Mouse (Mus musculus) liver, postnatal 0 days (tissue): ENCODE data around the gene Evi2. TPM values are rescaled to one million over a fixed set of nuclear protein-coding genes. Genes with fewer than 3 reads are reported as not detected.

Experiments
- ATAC-seq: fragments of 200-750 bp; cut with Nextera tagmentation; 2 replicates; pipeline ENCODE4 v1.8.0; 2017; ENCODE audit warnings: mild to moderate bottlenecking, moderate library complexity
- DNase-seq: peaks from one replicate; pipeline ENCODE4 v3.0.0-alpha.2; 2016
- H3K27ac ChIP-seq: fragments of 300-500 bp; sonication (generic); 2 replicates; pipeline ENCODE4 v1.5.1; 2014; ENCODE audit warnings: antibody characterized with exemption, moderate library complexity, mild to moderate bottlenecking, low read depth
- H3K27me3 ChIP-seq: fragments of 300-500 bp; sonication (generic); 2 replicates; pipeline ENCODE4 v1.6.1; 2014; ENCODE audit warnings: low read length, control low read depth, mixed read lengths; ENCODE audit not compliant: insufficient read depth
- H3K36me3 ChIP-seq: fragments of 300-500 bp; sonication (generic); replicated peaks from 2 replicates; pipeline ENCODE4 v1.6.1; 2014; ENCODE audit warnings: mild to moderate bottlenecking, control low read depth, low read length, moderate library complexity, mixed read lengths; ENCODE audit not compliant: insufficient read depth
- H3K4me1 ChIP-seq: fragments of 300-500 bp; sonication (generic); 2 replicates; pipeline ENCODE4 v1.6.1; 2014; ENCODE audit warnings: antibody characterized with exemption, mild to moderate bottlenecking, control low read depth; ENCODE audit not compliant: insufficient read depth
- H3K4me2 ChIP-seq: fragments of 300-500 bp; sonication (generic); 2 replicates; pipeline ENCODE4 v1.6.1; 2014; ENCODE audit warnings: low read depth, mild to moderate bottlenecking, low read length, moderate library complexity, mixed read lengths
- H3K4me3 ChIP-seq: fragments of 300-500 bp; sonication (generic); 2 replicates; pipeline ENCODE4 v1.5.1; 2014; ENCODE audit warnings: low read depth, low read length
- H3K9ac ChIP-seq: fragments of 300-500 bp; sonication (generic); replicated peaks from 2 replicates; pipeline ENCODE4 v1.6.1; 2014; ENCODE audit warnings: mild to moderate bottlenecking, moderate library complexity
- H3K9me3 ChIP-seq: fragments of 300-500 bp; sonication (generic); 2 replicates; pipeline ENCODE4 v1.6.1; 2016; ENCODE audit warnings: mild to moderate bottlenecking, control low read depth, low read length, mixed read lengths
- CTCF ChIP-seq: sonication (generic); IDR thresholded peaks from 2 replicates; pipeline ENCODE4 v1.5.1; 2016; ENCODE audit warnings: antibody characterized with exemption, low read depth
- EP300 ChIP-seq: IDR thresholded peaks from 2 replicates; pipeline ENCODE4 v1.6.1; 2016; ENCODE audit warnings: antibody characterized with exemption, low read depth, mild to moderate bottlenecking
- WGBS: fragments of 180-500 bp; shearing (Covaris S2); extraction: QIAGEN DNeasy Blood & Tissue Kit; methylation state at CpG from one replicate; pipeline ENCODE4 v1.1.7; 2014; ENCODE audit not compliant: insufficient replicate concordance; 5-methylcytosine and 5-hydroxymethylcytosine counted together
- polyA plus RNA-seq: library from polyadenylated mRNA; unstranded; fragments of >200 nt; fragmentation: Nextera tagmentation; extraction: Ambion mirVana; gene quantifications from 2 replicates; pipeline ENCODE4 v1.2.1, GENCODE M21; 2015

Evi2 gene
- polyA plus RNA-seq, 1 experiment from 2014 or later = 0.99 TPM

DNA sequence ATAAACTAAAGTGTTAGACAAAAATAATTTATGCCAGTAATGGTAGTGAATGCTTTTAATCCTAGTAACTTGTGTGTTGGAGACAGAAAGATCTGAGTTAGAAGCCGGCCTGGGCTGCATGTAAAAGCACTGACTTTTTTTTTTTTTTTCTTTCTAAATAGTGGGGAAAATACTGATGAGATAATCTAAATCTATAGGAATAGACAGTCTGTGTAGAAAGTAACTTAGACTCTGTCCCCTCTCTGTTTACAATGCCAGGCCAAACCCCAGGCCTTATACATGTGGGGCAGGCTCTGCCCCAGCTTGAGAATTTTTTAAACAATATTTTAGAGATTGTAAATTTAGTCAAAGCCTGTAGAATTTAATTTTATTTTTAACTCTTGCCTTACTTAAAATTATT, 7.4 kb downstream of the Evi2 start:
- TF ChIP-seq CTCF = no peak
- TF ChIP-seq EP300 = no peak
- no peak for DNase-seq
- Histone ChIP-seq H3K9ac (no peak overlapping the region), H3K9me3 (no peaks in the 10 kb centered on the region), H3K27ac (no peak overlapping the region), H3K4me3 (peak overlapping the region; percentile 33), H3K4me1 (peaks cover 31% of the 10 kb centered on the region; the same call in 1 of the 2 replicates), H3K27me3 (no peaks in the 10 kb centered on the region), H3K36me3 (no peaks in the 10 kb centered on the region), H3K4me2 (peak overlapping the region; percentile 5; the same call in 1 of the 2 replicates)
- WGBS = 15% methylated on average over 1 of the region's 1 CpGs
- ATAC-seq = no peak

DNA sequence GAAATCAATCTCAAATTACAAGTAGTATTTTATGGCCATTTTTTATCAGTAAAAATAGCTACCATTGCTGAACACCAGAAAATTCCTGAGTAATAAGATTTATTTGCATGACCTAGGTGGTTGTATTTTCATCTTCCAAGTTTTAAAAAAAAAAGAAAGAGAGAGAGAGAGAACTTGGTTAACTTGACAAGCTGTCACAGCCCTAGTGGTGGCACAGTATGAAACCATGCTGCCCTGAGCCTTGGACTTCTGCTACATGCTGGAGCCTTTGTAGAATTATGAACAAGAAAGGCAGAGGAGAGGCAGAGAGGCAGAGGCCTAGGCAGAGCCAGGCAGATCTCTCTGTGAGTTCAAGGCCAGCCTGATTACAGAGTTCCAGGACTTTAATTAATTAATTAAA, 8.5 kb downstream of the Evi2 start:
- H3K36me3 ChIP-seq = no peaks in the 10 kb centered on the region
- H3K9me3 ChIP-seq = no peaks in the 10 kb centered on the region
- peak overlapping the region; percentile 46; the same call in 1 of the 2 replicates for H3K27ac ChIP-seq
- H3K9ac ChIP-seq = no peak overlapping the region
- no peaks in the 10 kb centered on the region for H3K27me3 ChIP-seq
- ATAC-seq (no peak), DNase-seq (no peak)
- TF ChIP-seq CTCF (no peak), EP300 (no peak)
- peak overlapping the region; percentile 52 for H3K4me2 ChIP-seq
- H3K4me3 ChIP-seq = peak overlapping the region; percentile 33; the same call in 1 of the 2 replicates
- peaks cover 31% of the 10 kb centered on the region; the same call in 1 of the 2 replicates for H3K4me1 ChIP-seq

DNA sequence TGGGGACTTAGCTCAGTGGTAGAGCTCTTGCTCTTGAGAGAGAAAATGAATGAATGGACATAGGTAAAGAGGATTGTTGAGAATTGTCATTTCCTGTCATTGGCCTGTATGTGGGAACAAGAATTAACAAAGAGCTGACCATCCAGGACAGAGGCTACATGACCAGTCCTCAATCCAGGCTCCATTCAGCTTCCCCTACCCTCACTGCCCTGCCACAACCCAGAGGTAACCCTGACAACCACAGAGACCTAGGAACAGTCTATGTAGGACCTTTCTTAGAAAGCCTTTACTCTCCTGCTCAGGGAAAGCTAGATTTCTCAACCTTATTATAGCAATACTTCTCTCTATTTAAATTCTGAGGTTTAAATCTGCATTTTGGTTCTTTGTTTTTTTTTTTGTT, 9.6 kb downstream of the Evi2 start:
- no peaks in the 10 kb centered on the region for H3K9me3 ChIP-seq
- H3K4me3 ChIP-seq = 0 out of 2 replicates have a peak overlapping the region, but pooled peaks have one; percentile 6
- H3K27ac ChIP-seq = peak overlapping the region; percentile 46; the same call in 1 of the 2 replicates
- no peak for DNase-seq
- TF ChIP-seq EP300 = no peak
- peak overlapping the region; percentile 52 for H3K4me2 ChIP-seq
- peak; percentile 59 for ATAC-seq
- H3K4me1 ChIP-seq = peaks cover 26% of the 10 kb centered on the region; the same call in 1 of the 2 replicates
- no peaks in the 10 kb centered on the region for H3K27me3 ChIP-seq
- peaks cover 4% of the 10 kb centered on the region; the same call in 1 of the 2 replicates for H3K36me3 ChIP-seq
- no peak overlapping the region for H3K9ac ChIP-seq

DNA sequence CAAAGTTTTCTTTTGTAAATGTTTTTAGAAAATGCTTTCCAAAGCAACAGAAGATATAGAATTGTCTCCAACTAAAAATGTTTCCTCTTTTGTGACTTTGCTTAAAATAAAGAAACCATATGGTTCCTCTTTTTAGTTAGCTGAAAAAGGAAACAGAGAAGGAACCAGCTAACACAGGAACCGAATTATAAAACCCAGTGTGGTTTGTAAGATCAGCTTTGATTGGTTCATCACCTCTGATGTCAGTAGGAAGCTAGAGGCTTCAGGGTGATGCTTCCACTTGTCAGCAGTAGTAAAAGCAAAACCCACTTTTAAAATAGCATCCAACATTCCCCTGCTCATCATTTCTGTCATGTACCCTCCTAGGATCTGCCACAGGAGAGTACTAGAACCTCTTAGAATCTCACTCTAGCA, 10.5 kb downstream of the Evi2 start:
- Histone ChIP-seq H3K4me3 (peak overlapping the region; percentile 31), H3K4me2 (peak overlapping the region; percentile 56), H3K36me3 (peaks cover 12% of the 10 kb centered on the region; the same call in 1 of the 2 replicates), H3K9ac (peak overlapping the region; percentile 38; the same call in 1 of the 2 replicates), H3K9me3 (no peaks in the 10 kb centered on the region), H3K27me3 (no peaks in the 10 kb centered on the region), H3K27ac (peak overlapping the region; percentile 74; the same call in 1 of the 2 replicates), H3K4me1 (peaks cover 25% of the 10 kb centered on the region; the same call in 1 of the 2 replicates)
- ATAC-seq (no peak; the same call in 1 of the 2 replicates), DNase-seq (no peak)
- TF ChIP-seq EP300 (no peak), CTCF (no peak)
- 25% methylated on average over 1 of the region's 1 CpGs for WGBS

DNA sequence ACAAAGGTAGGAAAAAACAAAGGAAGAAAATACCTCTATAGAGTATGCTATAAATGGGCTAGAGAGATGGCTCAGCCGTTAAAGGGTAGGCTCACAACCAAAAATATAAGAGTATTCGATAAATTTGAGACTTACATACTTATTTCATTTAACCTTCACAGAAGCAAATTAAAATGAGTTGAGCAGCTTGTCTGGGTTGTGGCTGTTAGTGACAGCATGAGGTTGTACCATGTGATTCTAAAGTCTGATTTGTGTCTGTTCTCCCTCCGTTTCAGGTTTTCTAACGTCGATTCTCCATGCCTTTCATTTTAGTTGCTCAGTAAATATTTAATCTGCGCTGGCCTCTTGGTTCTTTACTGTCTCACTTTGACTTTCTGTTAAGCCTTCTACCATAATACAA, 11.1 kb downstream of the Evi2 start:
- no peak for ATAC-seq
- H3K9ac ChIP-seq = peak overlapping the region; percentile 38
- TF ChIP-seq CTCF = no peak
- TF ChIP-seq EP300 = no peak
- peak overlapping the region; percentile 31 for H3K4me3 ChIP-seq
- 46% methylated on average over 6 of the region's 6 CpGs for whole genome bisulfite sequencing
- peak overlapping the region; percentile 74 for H3K27ac ChIP-seq
- H3K9me3 ChIP-seq = no peaks in the 10 kb centered on the region
- DNase-seq = no peak
- peak overlapping the region; percentile 56 for H3K4me2 ChIP-seq
- no peaks in the 10 kb centered on the region for H3K27me3 ChIP-seq
- H3K36me3 ChIP-seq = peaks cover 12% of the 10 kb centered on the region; the same call in 1 of the 2 replicates
- H3K4me1 ChIP-seq = peaks cover 21% of the 10 kb centered on the region; the same call in 1 of the 2 replicates

DNA sequence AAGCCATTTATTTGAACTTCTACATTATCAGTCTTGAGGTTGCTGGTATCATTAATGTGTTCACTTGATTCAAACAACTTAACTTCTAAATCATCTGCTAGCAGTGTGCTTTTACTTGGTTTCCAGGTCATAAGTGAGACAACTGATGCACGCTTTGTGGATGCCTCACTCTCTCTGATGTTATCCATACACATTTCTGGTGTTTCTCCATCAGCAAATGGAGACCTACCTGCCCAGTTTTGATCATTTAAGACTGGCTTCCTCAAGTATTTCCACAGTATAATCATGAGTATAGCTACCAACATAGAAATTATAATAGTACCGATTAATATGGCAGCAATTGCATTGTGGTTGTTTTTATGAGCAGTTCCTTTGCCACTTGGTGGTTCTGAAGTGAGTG, 14.6 kb downstream of the Evi2 start:
- Histone ChIP-seq H3K27me3 (no peaks in the 10 kb centered on the region), H3K9me3 (no peaks in the 10 kb centered on the region), H3K27ac (no peak overlapping the region), H3K36me3 (peaks cover 17% of the 10 kb centered on the region), H3K4me2 (no peak overlapping the region), H3K4me3 (no peak overlapping the region), H3K9ac (no peak overlapping the region), H3K4me1 (peaks cover 12% of the 10 kb centered on the region; the same call in 1 of the 2 replicates)
- TF ChIP-seq CTCF = no peak
- TF ChIP-seq EP300 = no peak
- ATAC-seq = no peak
- WGBS = 86% methylated on average over 2 of the region's 2 CpGs
- DNase-seq = no peak

DNA sequence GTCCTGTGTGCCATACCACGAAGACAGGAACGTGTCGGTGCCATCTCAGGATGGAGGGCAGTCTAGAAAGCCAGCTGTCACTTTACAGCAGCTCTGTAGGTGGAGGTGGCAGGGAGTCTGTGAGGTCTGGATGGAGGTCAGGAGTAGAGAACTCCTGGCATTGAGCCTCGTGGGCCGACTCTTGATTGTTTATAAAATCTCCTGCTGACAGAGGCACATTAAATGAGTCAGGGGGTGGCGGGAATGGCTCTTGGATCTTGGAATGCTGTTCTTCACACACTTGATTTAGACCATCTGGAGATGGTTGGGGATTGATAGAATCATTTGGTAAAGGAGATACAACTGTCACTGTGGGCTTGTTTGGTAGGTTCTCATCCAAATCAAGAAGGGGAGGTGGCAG, 15.1 kb downstream of the Evi2 start:
- Histone ChIP-seq H3K4me2 (no peak overlapping the region), H3K4me3 (no peak overlapping the region), H3K9me3 (no peaks in the 10 kb centered on the region), H3K27me3 (no peaks in the 10 kb centered on the region), H3K4me1 (peaks cover 11% of the 10 kb centered on the region; the same call in 1 of the 2 replicates), H3K9ac (no peak overlapping the region), H3K36me3 (peaks cover 17% of the 10 kb centered on the region), H3K27ac (no peak overlapping the region)
- WGBS = 77% methylated on average over 6 of the region's 6 CpGs
- ATAC-seq (no peak), DNase-seq (no peak)
- no peak for TF ChIP-seq CTCF
- no peak for TF ChIP-seq EP300
